Mouse (Mus musculus): ENCODE data around the gene Naa25. TPM values are rescaled to one million over a fixed set of nuclear protein-coding genes. Genes with fewer than 3 reads are reported as not detected.

The Naa25 gene
- polyA plus RNA-seq, 1 experiment from 2014 or later: 44.5 TPM

DNA sequence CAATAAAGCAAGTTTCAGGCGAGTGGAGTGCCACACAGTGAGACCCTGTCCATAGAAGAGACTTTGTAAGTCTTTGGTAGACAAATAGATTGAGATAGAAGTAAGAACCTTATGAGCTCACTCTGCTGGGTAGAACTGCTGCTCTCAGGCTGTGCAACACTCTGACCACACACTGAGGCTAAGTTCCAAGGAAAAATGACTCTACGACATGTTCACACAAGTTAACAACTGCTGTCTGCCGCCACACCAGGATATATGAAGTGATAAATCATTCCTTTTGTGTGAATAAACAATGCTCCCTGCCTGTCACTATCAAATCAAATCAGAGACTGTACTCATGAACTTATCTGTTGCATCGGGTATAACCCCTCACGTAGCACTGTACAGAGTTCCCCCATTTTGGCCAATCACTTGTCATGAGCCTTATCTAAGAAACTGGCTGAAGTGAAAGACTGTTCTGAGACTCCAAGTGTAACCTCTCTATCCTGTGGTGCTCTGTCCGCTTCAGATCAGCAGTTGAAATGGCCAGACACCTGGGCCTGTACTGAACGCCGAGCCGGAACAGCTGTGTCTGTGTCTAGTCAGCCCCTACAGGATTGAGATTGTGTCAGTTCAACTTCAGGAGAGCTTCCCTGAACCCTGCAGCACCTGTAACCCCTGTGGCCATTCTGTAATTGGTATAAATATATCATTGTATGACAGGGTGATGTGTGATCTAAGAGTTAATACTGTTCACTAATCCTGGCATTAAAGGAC, 58.0 kb downstream of the Naa25 start:
- H3K4me3 ChIP-seq (replicated peaks): no peak overlapping the region
- no peak overlapping the region for H3K4me2 ChIP-seq
- ATAC-seq (replicated peaks; ENCODE audit: low FRiP score): no peak
- no peaks in the 10 kb centered on the region for H3K27me3 ChIP-seq
- H3K9me3 ChIP-seq (replicated peaks): no peaks in the 10 kb centered on the region
- H3K27ac ChIP-seq: no peak overlapping the region
- H3K4me1 ChIP-seq: peaks cover 30% of the 10 kb centered on the region
- H3K9ac ChIP-seq: no peak overlapping the region
- WGBS: 65% methylated on average over 9 of the region's 9 CpGs
- H3K36me3 ChIP-seq: no peaks in the 10 kb centered on the region

DNA sequence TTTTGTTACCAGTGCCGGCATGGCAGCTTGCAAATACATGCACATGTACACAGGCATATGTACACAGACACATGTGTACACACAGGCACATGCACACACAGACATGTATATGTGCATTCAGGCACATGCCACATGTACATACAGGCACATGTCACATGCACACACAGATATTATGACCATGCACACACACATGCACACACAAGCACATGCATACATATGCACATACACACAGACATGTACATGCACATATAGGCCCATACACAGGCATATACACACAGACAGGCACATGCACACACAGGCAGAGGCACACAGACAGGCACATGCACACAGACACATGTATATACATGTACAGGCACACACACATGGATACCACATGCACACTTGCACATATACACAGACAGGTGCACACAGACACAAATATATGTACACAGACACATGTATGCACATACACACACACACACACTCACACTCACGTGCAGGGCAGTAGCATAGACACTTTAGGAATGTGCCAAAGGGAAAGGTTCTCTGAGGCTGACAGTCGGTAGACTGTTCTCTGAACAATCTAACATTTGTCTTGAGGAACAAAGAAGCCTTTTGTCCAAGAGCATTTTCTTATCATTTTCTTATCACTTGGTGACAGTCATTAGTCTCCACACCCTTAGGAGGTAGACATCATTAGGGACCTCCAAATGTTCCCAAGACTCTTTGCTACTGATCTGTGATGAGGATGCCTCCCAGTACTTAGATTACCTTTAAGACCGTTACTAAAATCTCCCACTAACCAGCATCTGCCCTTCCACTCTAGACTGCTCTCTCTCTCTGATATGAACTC, 63.8 kb downstream of the Naa25 start:
- Histone ChIP-seq H3K36me3 (no peaks in the 10 kb centered on the region), H3K9ac (no peak overlapping the region), H3K4me1 (peaks cover 6% of the 10 kb centered on the region; the same call in 1 of the 2 replicates), H3K27ac (no peak overlapping the region), H3K4me2 (no peak overlapping the region), H3K27me3 (no peaks in the 10 kb centered on the region), H3K9me3 (replicated peaks) (no peaks in the 10 kb centered on the region), H3K4me3 (replicated peaks) (no peak overlapping the region)
- 66% methylated on average over 4 of the region's 4 CpGs for WGBS
- no peak for ATAC-seq (replicated peaks; ENCODE audit: low FRiP score)

DNA sequence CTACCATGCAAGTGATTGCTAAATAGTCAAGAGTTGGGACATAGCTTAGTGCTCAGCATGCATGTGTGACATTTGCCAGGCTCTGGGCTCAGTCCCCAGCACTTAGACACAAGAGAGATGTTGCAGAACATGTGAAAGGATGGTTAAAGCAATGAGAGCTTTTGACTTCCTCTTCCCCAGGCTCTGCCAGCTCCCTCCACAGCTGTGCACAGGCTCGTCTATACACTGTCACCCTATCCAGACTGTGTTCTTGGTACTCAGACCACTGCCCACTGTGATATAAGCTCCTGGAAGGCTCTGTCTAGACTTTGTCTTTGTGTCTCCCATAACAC, 64.4 kb downstream of the Naa25 start:
- Histone ChIP-seq H3K4me2 (no peak overlapping the region), H3K27ac (no peak overlapping the region), H3K4me1 (peaks cover 6% of the 10 kb centered on the region; the same call in 1 of the 2 replicates), H3K4me3 (replicated peaks) (no peak overlapping the region), H3K9ac (no peak overlapping the region), H3K27me3 (no peaks in the 10 kb centered on the region), H3K9me3 (replicated peaks) (no peaks in the 10 kb centered on the region), H3K36me3 (no peaks in the 10 kb centered on the region)
- WGBS: 37% methylated on average over 1 of the region's 1 CpGs
- no peak for ATAC-seq (replicated peaks; ENCODE audit: low FRiP score)

GRCm38 (mm10) chr5:121462967-121463366, 65.2 kb downstream of the Naa25 start:
- 0 out of 2 replicates have a peak overlapping the region, but pooled peaks have one; percentile 4 for H3K4me2 ChIP-seq

GRCm38 (mm10) chr5:121463601-121464250, 66.0 kb downstream of the Naa25 start:
- 56% methylated on average over 5 of the region's 5 CpGs for WGBS
- no peak overlapping the region for H3K4me3 ChIP-seq (replicated peaks)
- H3K9me3 ChIP-seq (replicated peaks): no peaks in the 10 kb centered on the region
- 0 out of 2 replicates have a peak overlapping the region, but pooled peaks have one; percentile 4 for H3K4me2 ChIP-seq
- peaks cover 6% of the 10 kb centered on the region; the same call in 1 of the 2 replicates for H3K4me1 ChIP-seq
- no peak overlapping the region for H3K9ac ChIP-seq
- H3K27ac ChIP-seq: peak overlapping the region; percentile 68
- no peak for ATAC-seq (replicated peaks; ENCODE audit: low FRiP score)
- H3K27me3 ChIP-seq: no peaks in the 10 kb centered on the region
- H3K36me3 ChIP-seq: no peaks in the 10 kb centered on the region

More at GRCm38 (mm10) chr5:121462967-121463366, 65.2 kb downstream of the Naa25 start:
- no peaks in the 10 kb centered on the region for H3K36me3 ChIP-seq
- H3K9me3 ChIP-seq (replicated peaks): no peaks in the 10 kb centered on the region
- H3K4me3 ChIP-seq (replicated peaks): no peak overlapping the region
- 47% methylated on average over 5 of the region's 5 CpGs for WGBS
- H3K9ac ChIP-seq: no peak overlapping the region
- 0 out of 2 replicates have a peak, but pooled peaks have one; percentile 64 for ATAC-seq (replicated peaks; ENCODE audit: low FRiP score)
- H3K4me1 ChIP-seq: peaks cover 6% of the 10 kb centered on the region; the same call in 1 of the 2 replicates
- peak overlapping the region; percentile 68 for H3K27ac ChIP-seq
- no peaks in the 10 kb centered on the region for H3K27me3 ChIP-seq

GRCm38 (mm10) chr5:121469566-121469965, 71.8 kb downstream of the Naa25 start:
- no peak overlapping the region for H3K9ac ChIP-seq
- H3K36me3 ChIP-seq: no peaks in the 10 kb centered on the region
- H3K4me1 ChIP-seq: no peaks in the 10 kb centered on the region
- 18% methylated on average over 3 of the region's 3 CpGs for WGBS
- ATAC-seq (replicated peaks; ENCODE audit: low FRiP score): no peak
- H3K4me2 ChIP-seq: no peak overlapping the region
- H3K27me3 ChIP-seq: no peaks in the 10 kb centered on the region
- no peak overlapping the region for H3K27ac ChIP-seq
- no peaks in the 10 kb centered on the region for H3K9me3 ChIP-seq (replicated peaks)
- no peak overlapping the region for H3K4me3 ChIP-seq (replicated peaks)

DNA sequence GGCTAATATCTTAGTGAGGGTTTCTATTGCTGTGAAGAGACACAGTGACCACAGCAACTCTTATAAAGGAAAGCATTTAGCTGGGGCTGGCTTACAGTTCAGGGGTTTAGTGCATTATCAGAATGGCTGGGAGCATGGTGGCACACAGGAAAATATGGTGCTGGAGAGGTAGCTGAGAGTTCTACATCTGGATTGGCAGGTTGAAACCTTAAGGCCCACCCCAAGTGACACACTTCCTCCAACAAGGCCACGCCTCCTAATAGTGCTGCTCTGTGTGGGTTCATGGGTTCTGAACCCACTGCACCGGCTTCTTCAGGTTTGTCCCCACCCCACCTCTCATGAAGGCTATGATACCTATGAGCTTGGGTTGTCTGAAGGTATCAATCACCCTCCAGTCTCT, 74.7 kb downstream of the Naa25 start:
- WGBS: 87% methylated on average over 2 of the region's 2 CpGs

DNA sequence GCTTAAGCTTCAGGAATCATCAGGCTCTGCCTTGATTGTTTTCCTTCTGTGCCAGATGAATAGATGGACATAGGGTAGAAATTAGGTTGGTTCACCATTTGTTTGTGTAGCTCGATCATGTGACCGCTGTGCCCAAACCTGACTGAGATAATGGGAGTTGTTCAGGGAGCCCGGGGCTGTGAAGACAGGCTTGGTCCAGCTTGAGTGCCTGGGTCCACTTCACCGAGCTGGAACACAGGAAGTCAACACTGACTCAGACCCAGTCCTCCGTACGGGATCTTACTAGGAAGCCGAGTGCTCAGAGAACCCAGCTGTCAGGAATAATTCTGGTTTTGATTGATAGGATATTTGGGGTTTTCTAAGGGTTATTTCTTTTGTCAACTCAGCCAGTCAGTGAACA, 76.9 kb downstream of the Naa25 start:
- Histone ChIP-seq H3K27ac (peak overlapping the region; percentile 16), H3K4me1 (no peaks in the 10 kb centered on the region), H3K4me2 (no peak overlapping the region), H3K4me3 (replicated peaks) (no peak overlapping the region), H3K27me3 (no peaks in the 10 kb centered on the region), H3K9ac (no peak overlapping the region), H3K9me3 (replicated peaks) (no peaks in the 10 kb centered on the region), H3K36me3 (no peaks in the 10 kb centered on the region)
- no peak for ATAC-seq (replicated peaks; ENCODE audit: low FRiP score)
- 66% methylated on average over 7 of the region's 7 CpGs for WGBS

More for the DNA sequence above, 74.7 kb downstream of the Naa25 start:
- no peaks in the 10 kb centered on the region for H3K9me3 ChIP-seq (replicated peaks)
- no peak overlapping the region for H3K4me3 ChIP-seq (replicated peaks)
- no peaks in the 10 kb centered on the region for H3K27me3 ChIP-seq
- H3K4me2 ChIP-seq: no peak overlapping the region
- no peaks in the 10 kb centered on the region for H3K4me1 ChIP-seq
- no peak for ATAC-seq (replicated peaks; ENCODE audit: low FRiP score)
- no peaks in the 10 kb centered on the region for H3K36me3 ChIP-seq
- H3K9ac ChIP-seq: no peak overlapping the region
- H3K27ac ChIP-seq: no peak overlapping the region

DNA sequence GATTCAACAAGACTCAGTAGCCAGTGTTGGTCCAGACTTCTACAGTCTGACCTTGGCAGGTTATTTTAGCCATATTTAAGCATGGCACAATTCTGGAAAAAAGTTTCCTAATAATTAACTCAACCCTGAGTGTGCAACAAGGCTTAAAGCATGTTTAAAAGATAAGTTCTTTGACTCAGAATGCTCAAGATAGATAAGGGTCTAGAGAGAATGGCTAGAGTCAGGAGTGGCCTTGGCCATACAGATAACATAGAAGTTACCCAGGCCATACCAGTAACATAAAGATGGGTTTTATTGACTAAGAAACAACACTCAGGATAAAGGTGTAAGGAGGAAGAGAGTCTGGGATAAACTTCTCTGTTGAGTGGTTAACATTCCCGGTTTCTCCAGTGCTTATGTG, 78.3 kb downstream of the Naa25 start:
- no peak overlapping the region for H3K27ac ChIP-seq
- H3K4me1 ChIP-seq: no peaks in the 10 kb centered on the region
- H3K27me3 ChIP-seq: no peaks in the 10 kb centered on the region
- H3K36me3 ChIP-seq: no peaks in the 10 kb centered on the region
- no peaks in the 10 kb centered on the region for H3K9me3 ChIP-seq (replicated peaks)
- ATAC-seq (replicated peaks; ENCODE audit: low FRiP score): no peak
- no peak overlapping the region for H3K9ac ChIP-seq
- no peak overlapping the region for H3K4me3 ChIP-seq (replicated peaks)
- WGBS: 80% methylated on average over 1 of the region's 1 CpGs
- H3K4me2 ChIP-seq: no peak overlapping the region

- H3K9me3 ChIP-seq (replicated peaks): no peaks in the 10 kb centered on the region
- no peaks in the 10 kb centered on the region for H3K36me3 ChIP-seq
- no peak overlapping the region for H3K27ac ChIP-seq
- no peak overlapping the region for H3K4me2 ChIP-seq
- H3K27me3 ChIP-seq: no peaks in the 10 kb centered on the region
- 37% methylated on average over 3 of the region's 3 CpGs for WGBS
- H3K4me3 ChIP-seq (replicated peaks): no peak overlapping the region
- H3K4me1 ChIP-seq: no peaks in the 10 kb centered on the region
- no peak overlapping the region for H3K9ac ChIP-seq
- no peak for ATAC-seq (replicated peaks; ENCODE audit: low FRiP score)
These were observed 79.9 kb downstream of the Naa25 start for GRCm38 (mm10) chr5:121477680-121478079.

DNA sequence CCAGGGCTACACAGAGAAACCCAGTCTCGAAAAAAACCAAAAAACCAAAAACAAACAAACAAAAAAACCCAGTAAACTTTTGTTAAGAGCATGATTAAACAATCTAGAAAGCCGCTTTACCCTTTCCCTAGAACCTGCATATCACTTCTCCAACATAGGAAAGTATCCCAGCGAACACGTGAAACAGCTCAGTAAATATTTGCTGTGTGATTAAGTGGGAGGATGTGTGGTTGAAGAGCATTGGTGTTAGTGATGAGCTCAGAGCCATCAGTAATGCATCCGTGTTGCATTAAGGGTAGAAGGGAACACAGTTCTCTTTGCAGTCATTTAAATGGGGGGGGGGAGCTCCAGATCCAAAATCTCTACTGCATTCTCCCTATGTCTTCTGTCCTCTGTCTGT, 87.1 kb downstream of the Naa25 start:
- no peaks in the 10 kb centered on the region for H3K4me1 ChIP-seq
- ATAC-seq (replicated peaks; ENCODE audit: low FRiP score): no peak
- H3K27me3 ChIP-seq: no peaks in the 10 kb centered on the region
- H3K27ac ChIP-seq: no peak overlapping the region
- H3K9ac ChIP-seq: no peak overlapping the region
- no peak overlapping the region for H3K4me3 ChIP-seq (replicated peaks)
- H3K36me3 ChIP-seq: no peaks in the 10 kb centered on the region
- H3K4me2 ChIP-seq: no peak overlapping the region
- H3K9me3 ChIP-seq (replicated peaks): no peaks in the 10 kb centered on the region
- WGBS: 81% methylated on average over 5 of the region's 5 CpGs

GRCm38 (mm10) chr5:121493305-121493704, 95.6 kb downstream of the Naa25 start:
- Histone ChIP-seq H3K27ac (no peak overlapping the region), H3K9ac (no peak overlapping the region), H3K27me3 (no peaks in the 10 kb centered on the region), H3K4me3 (replicated peaks) (no peak overlapping the region), H3K4me2 (no peak overlapping the region), H3K9me3 (replicated peaks) (no peaks in the 10 kb centered on the region), H3K4me1 (no peaks in the 10 kb centered on the region), H3K36me3 (no peaks in the 10 kb centered on the region)
- WGBS: 73% methylated on average over 8 of the region's 8 CpGs
- ATAC-seq (replicated peaks; ENCODE audit: low FRiP score): no peak

Data from kidney, embryonic 15.5 days (tissue).